Mouse (Mus musculus) gastrocnemius, postnatal 14 days (tissue): ENCODE data around the gene Them5. TPM values are rescaled to one million over a fixed set of nuclear protein-coding genes. Genes with fewer than 3 reads are reported as not detected.

ENCODE experiments used
- DNase-seq: peaks from one replicate; pipeline ENCODE4 v3.0.0; 2021; ENCODE audit warnings: mixed read lengths
- intact Hi-C: fragments of 180-260 bp; cut with DNase I; formaldehyde crosslinking; loops from one replicate; pipeline ENCODE4 v1.15.1; 2025; ENCODE audit warnings: low total_unique reads
- total RNA-seq, 2 experiments: library from RNA; stranded (reverse); gene quantifications; 2 replicates each; pipeline ENCODE4 v1.2.3; 2021

Gene Them5
- total RNA-seq, 2 experiments from 2014 or later, result 0.16 TPM; not detected in 1

DNA sequence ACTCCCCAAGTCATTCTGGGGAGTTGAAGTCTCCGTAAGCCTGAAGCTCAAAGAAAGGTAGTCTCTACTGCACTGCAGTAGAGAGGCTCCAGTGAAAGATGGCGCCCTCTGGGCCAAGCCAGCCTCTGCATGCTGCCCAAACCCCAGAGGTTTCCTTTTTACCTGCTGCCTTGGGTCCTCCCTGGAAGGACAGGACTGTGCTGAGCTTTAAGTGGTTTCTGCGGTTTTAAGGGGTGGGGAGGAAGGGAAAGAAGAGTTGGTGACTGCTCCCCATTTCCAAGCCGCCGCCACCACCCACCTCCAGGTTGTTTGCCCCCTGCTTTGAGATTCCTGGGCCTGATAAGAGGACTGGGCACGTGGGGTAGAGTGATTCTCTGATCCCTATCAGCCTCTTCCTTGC, 26.7 kb downstream of the Them5 start:
- intact Hi-C loops, result loop anchor here (5.0 to 10.0 kb wide), 2 partner anchors 84 to 236 kb away; no protein-coding TSS in a partner anchor
- no peak for DNase-seq

GRCm38 (mm10) chr3:94369709-94370108, 27.8 kb downstream of the Them5 start:
- intact Hi-C loops, result loop anchor here (5.0 to 10.0 kb wide), 2 partner anchors 83 to 235 kb away; no protein-coding TSS in a partner anchor
- no peak for DNase-seq

DNA sequence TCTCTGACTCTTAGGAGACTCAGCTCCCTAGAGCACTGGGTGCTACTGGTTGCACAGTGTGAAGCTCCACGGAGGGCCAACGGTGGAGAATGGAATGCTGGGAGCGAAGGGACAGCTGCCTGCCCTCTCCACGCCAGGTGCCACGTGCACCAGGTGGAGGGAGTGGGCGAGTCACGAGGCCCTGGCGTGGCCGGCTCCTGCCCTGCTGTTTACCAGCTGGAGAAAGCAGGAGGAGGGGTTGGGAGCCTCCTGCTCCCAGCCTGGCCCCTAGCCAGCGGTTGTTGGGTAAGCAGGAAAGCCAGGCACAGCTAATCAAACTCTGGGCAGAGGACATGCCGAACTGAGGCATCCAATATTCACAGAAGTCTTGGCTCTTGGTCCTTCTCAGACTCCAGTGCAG, 29.7 kb downstream of the Them5 start:
- intact Hi-C loops, result no loop called here
- peak; percentile 83 for DNase-seq

DNA sequence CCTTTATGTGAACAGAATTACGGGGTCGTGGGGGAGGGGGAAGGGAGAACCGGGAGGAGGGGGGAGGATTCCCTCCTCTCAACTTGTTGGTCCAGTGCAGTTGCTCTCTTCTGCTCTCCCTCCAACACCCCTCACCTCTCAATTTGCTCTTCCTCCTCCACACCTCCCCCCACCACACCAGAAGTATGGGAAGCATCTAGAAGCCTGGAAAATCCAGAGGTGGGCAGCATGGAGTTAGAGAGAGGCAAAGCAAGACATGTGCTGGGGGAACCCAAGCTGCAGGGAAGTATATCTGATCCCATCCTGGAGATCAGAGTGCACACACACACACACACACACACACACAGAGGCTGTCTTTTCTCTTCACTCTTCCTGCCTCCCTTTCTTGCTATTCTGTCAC, 30.1 kb downstream of the Them5 start:
- intact Hi-C loops, result no loop called here
- no peak for DNase-seq

GRCm38 (mm10) chr3:94372641-94373040, 30.7 kb downstream of the Them5 start, which contains the start of gene Rorc:
Gene Rorc, plus strand, starts transcription at chr3:94372794.
- intact Hi-C loops, result no loop called here
- peak; percentile 65 for DNase-seq

DNA sequence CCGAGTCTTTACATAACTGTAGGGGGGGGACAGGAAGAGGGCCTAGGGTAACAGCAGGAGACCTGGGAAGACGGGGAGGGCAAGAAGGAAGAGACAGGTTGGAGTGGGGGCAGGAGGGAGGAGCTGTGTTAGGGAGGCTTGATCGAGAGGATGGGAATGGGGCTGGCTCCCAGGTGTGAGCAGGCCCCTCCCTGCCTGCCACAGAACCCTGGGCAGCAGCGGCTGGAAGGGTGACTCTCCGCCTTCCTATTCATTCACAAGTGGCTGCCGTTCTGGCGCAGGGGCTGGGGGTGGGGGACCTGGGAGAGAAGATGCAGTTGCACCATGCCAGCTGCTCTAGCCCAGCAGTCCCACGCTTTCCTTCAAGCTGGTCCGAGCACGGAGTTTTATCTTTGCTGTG, 31.2 kb downstream of the Them5 start:
- intact Hi-C loops, result no loop called here
- no peak for DNase-seq

GRCm38 (mm10) chr3:94373597-94374011, 31.7 kb downstream of the Them5 start:
- intact Hi-C loops, result no loop called here
- DNase-seq, result peak; percentile 39

DNA sequence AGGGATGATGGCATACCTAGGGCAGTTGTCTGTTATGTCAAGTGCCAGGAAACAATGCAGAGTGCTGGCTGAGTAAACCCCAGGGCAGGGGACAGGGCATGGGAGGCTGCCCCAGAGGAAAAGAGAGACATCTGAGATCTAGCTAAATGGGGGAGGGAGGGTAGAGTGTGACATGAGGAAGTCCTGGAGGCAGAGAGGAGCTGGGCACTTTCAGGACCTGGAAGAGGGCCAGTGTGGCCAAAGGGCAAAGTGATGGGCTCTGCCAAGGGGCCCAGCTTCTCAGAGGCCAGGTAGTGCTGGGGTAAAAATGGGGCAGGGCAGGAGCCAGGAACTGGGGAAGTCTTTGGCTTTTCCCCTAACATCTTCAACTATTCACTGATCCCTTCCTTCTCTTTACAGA, 32.7 kb downstream of the Them5 start:
- no peak for DNase-seq
- intact Hi-C loops, result no loop called here

DNA sequence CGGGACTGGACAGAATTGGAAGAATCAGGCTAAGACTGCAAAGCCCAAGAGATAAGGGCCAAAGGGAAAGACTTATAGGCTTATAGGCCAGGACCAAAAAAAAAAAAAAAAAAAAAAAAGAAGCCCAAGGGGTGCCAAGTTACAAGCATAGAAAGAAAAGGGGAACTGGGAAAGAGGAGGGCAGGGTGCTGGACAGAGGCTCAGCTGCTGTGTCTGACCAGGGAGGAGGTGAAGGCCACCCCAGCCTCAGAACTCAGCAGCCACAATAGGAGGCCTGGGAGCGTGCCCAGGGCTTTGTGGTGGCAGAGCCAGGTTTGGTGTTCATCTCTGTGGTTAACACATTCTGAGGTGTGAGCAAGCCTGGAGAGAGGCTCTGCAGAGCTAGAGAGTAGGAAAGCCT, 33.2 kb downstream of the Them5 start:
- no peak for DNase-seq
- intact Hi-C loops, result no loop called here

DNA sequence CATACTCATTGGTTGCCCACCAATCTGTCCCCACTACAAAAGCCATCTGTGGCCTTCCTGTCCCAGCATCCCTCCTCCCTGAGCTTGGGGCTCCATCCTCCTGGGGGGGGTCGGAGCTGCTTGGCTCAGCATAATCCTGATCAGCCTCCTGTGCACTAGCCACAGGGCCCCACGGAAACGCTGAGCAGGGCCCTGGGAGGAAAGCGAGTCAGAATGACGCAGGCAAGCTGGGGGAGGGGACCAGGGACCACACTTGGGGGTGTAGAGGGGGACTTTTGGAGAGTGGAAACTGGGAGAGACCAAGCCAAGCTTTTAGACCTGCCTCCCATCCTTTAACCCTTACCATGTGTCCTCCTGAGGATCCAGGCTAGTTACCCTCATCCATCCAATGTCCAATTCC, 34.0 kb downstream of the Them5 start:
- no peak for DNase-seq
- intact Hi-C loops, result no loop called here

GRCm38 (mm10) chr3:94377028-94377923, 35.4 kb downstream of the Them5 start:
- intact Hi-C loops, result no loop called here
- DNase-seq, result no peak

DNA sequence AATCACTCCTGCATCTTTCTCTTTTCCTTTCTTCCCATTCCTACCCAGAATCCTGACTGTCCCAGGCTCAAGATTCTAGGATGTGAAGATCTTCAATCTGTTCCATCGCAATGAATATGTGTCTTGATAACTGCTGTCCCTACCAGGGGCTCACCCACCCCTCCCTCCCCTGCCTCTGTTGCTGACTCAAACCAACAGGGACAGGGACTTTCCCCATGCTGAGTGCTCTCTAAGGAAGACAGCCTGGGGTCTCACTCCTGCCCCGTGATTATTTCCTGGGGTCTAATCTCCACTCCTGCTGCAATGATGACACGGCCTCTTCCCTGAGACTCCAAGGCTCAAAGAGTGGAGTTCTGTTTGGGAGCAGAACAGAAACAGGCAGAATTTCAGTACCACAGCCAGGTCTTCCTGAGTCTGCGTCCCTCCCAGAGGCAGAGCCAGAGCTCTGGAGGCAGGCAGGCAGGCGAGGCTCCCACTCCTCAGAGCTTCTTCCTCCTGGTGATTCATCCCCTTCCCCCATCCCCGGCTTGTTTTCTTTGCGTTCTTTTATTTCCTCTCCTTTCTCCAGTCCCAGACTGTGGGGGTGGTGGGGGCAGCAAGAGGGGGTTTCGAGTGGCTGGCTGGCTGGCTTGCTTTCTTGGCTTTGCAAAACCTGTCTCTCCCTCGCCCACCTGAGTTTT, 38.1 kb downstream of the Them5 start:
- intact Hi-C loops, result no loop called here
- DNase-seq, result no peak

- intact Hi-C loops, result no loop called here
- DNase-seq, result no peak
Observed at GRCm38 (mm10) chr3:94382308-94382707, 40.4 kb downstream of the Them5 start.

GRCm38 (mm10) chr3:94383476-94383875, 41.6 kb downstream of the Them5 start:
- DNase-seq, result no peak
- intact Hi-C loops, result no loop called here

DNA sequence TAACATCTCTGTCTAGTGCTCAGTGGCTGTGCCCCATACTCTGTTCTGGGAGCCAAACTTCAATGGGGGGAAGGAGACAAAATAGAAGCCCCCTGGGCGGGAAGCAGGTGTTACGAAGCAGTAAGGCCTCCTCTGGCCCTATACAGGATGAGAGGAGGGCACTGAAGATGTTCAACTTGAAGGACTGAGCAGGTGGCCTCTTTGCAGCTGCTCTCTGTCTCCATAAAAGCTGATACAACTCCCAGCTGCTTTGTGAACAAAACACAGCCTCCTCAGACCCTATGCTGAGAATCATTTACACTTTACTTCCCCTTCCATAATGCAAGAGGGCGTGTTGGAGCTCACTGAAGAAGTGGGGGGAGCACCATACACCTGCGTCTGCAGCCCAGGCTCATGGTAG, 44.8 kb downstream of the Them5 start:
- DNase-seq, result no peak
- intact Hi-C loops, result no loop called here

DNA sequence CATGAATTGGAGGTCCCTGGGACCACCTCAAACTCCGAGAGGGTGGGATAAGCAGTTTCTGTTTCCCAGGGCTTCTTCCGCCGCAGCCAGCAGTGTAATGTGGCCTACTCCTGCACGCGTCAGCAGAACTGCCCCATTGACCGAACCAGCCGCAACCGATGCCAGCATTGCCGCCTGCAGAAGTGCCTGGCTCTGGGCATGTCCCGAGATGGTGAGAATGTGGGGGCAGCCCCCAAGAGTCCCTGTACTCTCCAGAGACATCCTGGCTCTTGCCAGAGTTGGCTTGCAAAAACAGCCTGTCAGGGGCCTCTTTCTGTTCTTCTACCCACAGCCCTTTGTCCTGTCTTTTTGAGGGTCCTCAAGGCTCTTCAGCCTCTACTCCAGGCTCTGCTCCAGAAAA, 45.5 kb downstream of the Them5 start:
- no peak for DNase-seq
- intact Hi-C loops, result no loop called here

DNA sequence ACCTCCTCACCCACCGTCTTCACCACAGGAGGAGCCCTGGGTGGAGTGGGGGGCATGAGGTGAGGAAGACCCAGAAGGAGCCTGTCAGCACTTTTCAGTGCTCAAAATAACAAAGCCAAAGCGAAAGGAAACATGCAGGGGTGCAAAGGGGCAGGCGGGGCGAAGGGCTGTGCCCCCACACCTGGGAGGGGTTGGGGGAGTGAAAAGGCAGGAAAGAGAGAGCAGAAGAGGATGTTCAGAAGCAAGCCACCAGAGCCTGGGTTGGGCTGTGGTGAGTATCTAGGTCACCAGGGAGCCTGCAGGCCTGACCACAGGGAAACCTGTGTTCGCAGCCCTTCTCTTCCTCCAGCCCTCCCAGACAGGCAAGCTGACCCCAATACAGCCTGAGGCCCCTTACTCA, 46.1 kb downstream of the Them5 start:
- DNase-seq, result no peak
- intact Hi-C loops, result no loop called here

DNA sequence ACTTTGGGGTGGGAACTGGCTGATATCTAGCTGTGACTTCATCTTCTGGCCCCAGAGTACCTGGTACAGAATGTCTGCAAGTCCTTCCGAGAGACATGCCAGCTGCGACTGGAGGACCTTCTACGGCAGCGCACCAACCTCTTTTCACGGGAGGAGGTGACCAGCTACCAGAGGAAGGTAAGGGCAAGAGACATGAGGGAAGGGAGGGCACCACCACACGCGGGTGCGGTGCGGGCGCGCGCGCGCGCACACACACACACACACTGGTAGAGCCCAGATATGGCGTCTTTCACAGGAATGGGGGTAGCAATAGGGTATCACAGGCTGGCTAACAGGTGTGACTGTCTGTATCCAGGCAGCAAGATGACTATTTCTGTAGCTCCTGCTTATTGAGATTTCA, 47.5 kb downstream of the Them5 start:
- intact Hi-C loops, result no loop called here
- DNase-seq, result no peak

DNA sequence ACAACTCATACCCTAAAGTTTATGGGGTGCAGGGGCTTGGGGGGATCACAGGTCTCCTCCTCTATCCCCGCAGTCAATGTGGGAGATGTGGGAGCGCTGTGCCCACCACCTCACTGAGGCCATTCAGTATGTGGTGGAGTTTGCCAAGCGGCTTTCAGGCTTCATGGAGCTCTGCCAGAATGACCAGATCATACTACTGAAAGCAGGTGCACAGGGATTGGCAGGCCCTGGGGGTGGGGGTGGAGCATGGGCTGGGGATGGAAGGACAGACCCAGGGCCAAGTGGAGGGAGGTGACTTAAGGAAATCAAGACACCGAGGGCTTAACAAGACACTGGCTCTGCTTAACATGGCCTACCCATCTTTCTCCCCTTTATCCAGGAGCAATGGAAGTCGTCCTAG, 49.1 kb downstream of the Them5 start:
- intact Hi-C loops, result no loop called here

GRCm38 (mm10) chr3:94392128-94392527, 50.2 kb downstream of the Them5 start:
- intact Hi-C loops, result no loop called here

More for the DNA sequence above, 49.1 kb downstream of the Them5 start:
- no peak for DNase-seq

GRCm38 (mm10) chr3:94393049-94393448, 51.1 kb downstream of the Them5 start:
- intact Hi-C loops, result no loop called here
- no peak for DNase-seq

More at GRCm38 (mm10) chr3:94392128-94392527, 50.2 kb downstream of the Them5 start:
- no peak for DNase-seq
